Mouse (Mus musculus): ENCODE data around the gene Bcdin3d.

DNA sequence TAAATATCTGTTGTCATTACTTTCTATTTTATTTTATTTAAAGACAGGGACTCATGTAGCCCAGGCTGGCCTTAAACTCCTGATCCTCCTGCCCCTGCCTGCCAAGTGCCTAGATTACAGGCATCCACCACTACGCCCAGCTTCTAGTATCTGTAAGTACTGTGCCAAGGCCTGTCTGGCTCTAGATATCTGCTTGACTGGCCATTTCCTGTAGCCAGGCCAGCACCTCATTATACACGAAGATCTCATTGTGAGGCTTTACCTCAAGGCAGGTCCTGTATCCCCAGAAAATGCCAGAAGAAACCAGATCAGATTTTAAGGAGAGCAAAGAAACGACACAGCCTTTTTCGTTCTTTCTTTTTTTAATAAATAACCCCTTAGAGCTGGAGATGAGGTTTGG lies 4.8 kb downstream of the Bcdin3d start:
- no peak for TF ChIP-seq CTCF (IDR thresholded peaks at IDR 0.05; ENCODE audit: borderline replicate concordance, extremely low read depth, insufficient read depth, insufficient read length)
- no peak for TF ChIP-seq POLR2A (IDR thresholded peaks at IDR 0.05; ENCODE audit: borderline replicate concordance, extremely low read depth, insufficient read depth, insufficient read length, poor library complexity, severe bottlenecking)

All from brain, embryonic 14.5 days (tissue).